Mouse (Mus musculus) heart, embryonic 11.5 days (tissue): ENCODE results near the gene Gm10134. TPM values are rescaled to one million over a fixed set of nuclear protein-coding genes. Genes with fewer than 3 reads are reported as not detected.

ENCODE experiments used
- ATAC-seq: fragments of 200-750 bp; cut with Nextera tagmentation; replicated peaks from 2 replicates; pipeline ENCODE4 v1.8.0; 2017; ENCODE audit warnings: moderate library complexity; ENCODE audit not compliant: insufficient number of reproducible peaks, low FRiP score, low TSS enrichment
- H3K27ac ChIP-seq: fragments of 300-500 bp; sonication (generic); 2 replicates; pipeline ENCODE4 v1.5.1; 2014; ENCODE audit warnings: mild to moderate bottlenecking, low read depth, low read length
- H3K27me3 ChIP-seq: fragments of 300-500 bp; sonication (generic); 2 replicates; pipeline ENCODE4 v1.6.1; 2014; ENCODE audit warnings: mild to moderate bottlenecking, low read length, mixed read lengths; ENCODE audit not compliant: control insufficient read depth, insufficient read depth
- H3K36me3 ChIP-seq: fragments of 300-500 bp; sonication (generic); 2 replicates; pipeline ENCODE4 v1.6.1; 2014; ENCODE audit warnings: mild to moderate bottlenecking, low read length, moderate library complexity, mixed read lengths; ENCODE audit not compliant: control insufficient read depth, insufficient read depth
- H3K4me1 ChIP-seq: fragments of 300-500 bp; sonication (generic); 2 replicates; pipeline ENCODE4 v1.6.1; 2014; ENCODE audit warnings: low read length; ENCODE audit not compliant: control insufficient read depth, insufficient read depth
- H3K4me2 ChIP-seq: fragments of 300-500 bp; sonication (generic); 2 replicates; pipeline ENCODE4 v1.6.1; 2014; ENCODE audit warnings: mild to moderate bottlenecking, moderate library complexity
- H3K4me3 ChIP-seq: fragments of 300-500 bp; sonication (generic); 2 replicates; pipeline ENCODE4 v1.5.1; 2014; ENCODE audit warnings: low read depth, low read length
- H3K9ac ChIP-seq: fragments of 300-500 bp; sonication (generic); 2 replicates; pipeline ENCODE4 v1.6.1; 2014; ENCODE audit warnings: mild to moderate bottlenecking, low read depth, low read length, moderate library complexity
- H3K9me3 ChIP-seq: fragments of 300-500 bp; sonication (generic); replicated peaks from 2 replicates; pipeline ENCODE4 v1.6.1; 2016; ENCODE audit warnings: low read length; ENCODE audit not compliant: control insufficient read depth
- WGBS: fragments of 180-500 bp; shearing (Covaris S2); extraction: QIAGEN DNeasy Blood & Tissue Kit; methylation state at CpG from one replicate; pipeline ENCODE4 v1.1.7; 2014; ENCODE audit not compliant: insufficient replicate concordance; 5-methylcytosine and 5-hydroxymethylcytosine counted together
- polyA plus RNA-seq: library from polyadenylated mRNA; unstranded; fragments of >200 nt; fragmentation: Nextera tagmentation; extraction: Ambion mirVana; gene quantifications from 2 replicates; pipeline ENCODE4 v1.2.1, GENCODE M21; 2014

Gm10134 gene
- polyA plus RNA-seq, 1 experiment from 2014 or later = not detected

DNA sequence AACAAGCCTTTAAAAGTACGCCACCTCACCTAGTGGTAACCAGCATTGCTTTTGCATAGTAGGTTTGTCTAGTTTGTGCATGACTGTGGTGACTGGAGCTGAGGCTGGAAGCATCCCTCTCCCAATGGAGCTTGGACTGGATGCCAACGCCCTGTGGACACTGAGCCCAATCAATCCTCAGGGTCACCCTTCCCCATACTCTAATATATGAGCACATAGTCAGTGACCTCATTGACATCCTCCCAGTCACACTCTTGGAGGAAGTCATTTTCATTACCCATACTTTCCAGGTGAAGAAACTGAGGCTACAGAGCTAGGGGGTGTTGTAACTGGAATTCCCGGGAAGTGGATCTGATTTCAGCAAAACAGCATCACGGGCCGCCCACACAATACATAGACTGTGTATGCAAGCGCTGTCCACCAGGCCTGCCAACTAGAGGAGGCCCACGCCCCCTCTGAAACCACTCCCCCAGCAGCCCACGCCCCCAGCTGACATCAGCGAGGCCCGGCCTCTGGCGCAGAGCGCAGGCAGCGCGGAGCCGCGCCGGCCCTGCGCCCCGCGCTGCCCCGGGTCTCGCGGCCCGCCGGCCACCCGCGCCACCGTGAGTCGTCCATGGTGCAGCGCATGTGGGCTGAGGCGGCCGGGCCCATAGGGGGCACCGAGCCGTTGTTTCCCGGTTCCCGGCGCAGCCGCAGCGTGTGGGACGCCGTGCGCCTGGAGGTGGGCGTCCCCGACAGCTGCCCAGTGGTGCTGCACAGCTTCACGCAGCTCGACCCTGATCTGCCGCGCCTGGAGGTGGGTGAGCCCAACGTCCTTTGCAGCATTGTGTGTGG, 27.3 kb downstream of the Gm10134 start:
- peak overlapping the region; percentile 72 for H3K4me3 ChIP-seq
- ATAC-seq = peak; percentile 88
- WGBS = 3% methylated on average over 49 of the region's 49 CpGs
- peak overlapping the region; percentile 84 for H3K4me2 ChIP-seq
- H3K27me3 ChIP-seq = no peaks in the 10 kb centered on the region
- no peaks in the 10 kb centered on the region for H3K36me3 ChIP-seq
- H3K4me1 ChIP-seq = peaks cover 43% of the 10 kb centered on the region
- H3K27ac ChIP-seq = peak overlapping the region; percentile 81; the same call in 1 of the 2 replicates
- H3K9ac ChIP-seq = peak overlapping the region; percentile 77
- H3K9me3 ChIP-seq = no peaks in the 10 kb centered on the region

DNA sequence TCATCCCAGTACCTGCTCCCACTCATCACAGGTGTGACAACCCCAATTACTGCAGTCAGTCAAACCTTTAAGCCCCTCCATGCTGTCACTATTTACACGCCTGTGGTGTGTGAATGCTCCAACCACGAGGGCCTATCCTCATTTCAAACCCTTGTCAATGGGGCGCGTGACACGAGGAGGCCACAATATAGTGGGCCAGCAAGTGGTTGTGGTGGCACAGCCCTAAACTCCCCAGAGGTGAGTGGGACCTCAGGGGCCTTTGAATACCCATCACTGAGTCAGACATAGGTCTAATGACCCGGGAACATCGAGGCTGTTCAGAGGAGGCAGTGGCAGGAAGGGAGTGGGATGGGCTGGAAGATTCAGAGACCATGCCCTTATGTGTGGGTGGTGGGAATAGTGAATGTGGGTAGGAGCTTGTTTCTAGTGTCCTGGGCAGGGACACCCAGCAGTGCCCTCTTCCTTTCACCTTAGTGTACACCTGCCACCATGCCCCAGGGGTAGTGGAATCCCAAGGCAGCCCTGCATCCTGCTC, 28.1 kb downstream of the Gm10134 start:
- Histone ChIP-seq H3K4me1 (peaks cover 48% of the 10 kb centered on the region), H3K9ac (peak overlapping the region; percentile 77), H3K4me3 (peak overlapping the region; percentile 72), H3K9me3 (no peaks in the 10 kb centered on the region), H3K27me3 (no peaks in the 10 kb centered on the region), H3K36me3 (no peaks in the 10 kb centered on the region), H3K27ac (peak overlapping the region; percentile 81), H3K4me2 (peak overlapping the region; percentile 84)
- no peak for ATAC-seq
- 63% methylated on average over 7 of the region's 7 CpGs for WGBS

DNA sequence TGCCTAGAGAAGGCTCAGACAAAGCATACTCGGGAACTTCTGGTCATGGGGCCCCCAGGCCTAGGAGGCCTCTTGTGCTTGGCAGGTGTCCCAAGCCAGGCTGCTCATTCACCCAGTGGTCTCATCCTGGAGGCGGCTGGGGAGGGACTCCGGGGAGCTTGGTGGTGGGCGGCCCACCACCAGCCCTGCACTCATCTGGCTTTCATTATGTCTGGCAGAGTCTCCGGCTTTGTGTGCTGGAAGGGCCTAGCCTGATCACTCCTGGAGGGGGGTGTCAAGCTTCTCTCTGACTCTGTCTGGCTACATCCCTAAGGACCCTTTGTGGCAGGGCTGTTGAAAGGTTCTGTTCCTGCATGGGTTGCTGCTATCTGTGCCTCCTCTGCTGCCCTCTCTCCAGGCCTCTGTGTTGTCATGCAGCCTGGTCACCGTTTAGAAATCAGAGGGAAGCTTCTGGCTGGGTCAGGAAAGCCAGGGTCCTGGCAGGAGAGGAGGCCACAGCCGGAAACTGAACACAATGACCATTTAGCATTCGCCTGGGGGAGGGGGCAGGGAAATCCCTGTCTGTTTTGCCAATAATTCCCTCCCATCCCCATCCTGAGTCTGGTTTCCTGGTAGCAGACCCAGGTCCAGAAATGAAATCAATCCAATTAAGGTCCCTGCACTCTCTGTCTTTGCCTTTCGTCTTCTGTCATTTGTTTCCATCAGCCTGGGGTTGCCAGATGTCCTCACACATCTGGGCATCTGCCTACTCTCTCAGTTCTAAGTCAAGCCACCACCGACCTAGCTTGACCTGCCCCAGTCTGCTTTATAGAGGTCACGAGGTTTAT, 28.8 kb downstream of the Gm10134 start:
- Histone ChIP-seq H3K36me3 (no peaks in the 10 kb centered on the region), H3K4me2 (peak overlapping the region; percentile 84), H3K27me3 (no peaks in the 10 kb centered on the region), H3K27ac (peak overlapping the region; percentile 81), H3K4me1 (peaks cover 55% of the 10 kb centered on the region), H3K9ac (peak overlapping the region; percentile 77), H3K4me3 (peak overlapping the region; percentile 72), H3K9me3 (no peaks in the 10 kb centered on the region)
- no peak for ATAC-seq
- WGBS = 33% methylated on average over 11 of the region's 11 CpGs

- H3K4me3 ChIP-seq = 0 out of 2 replicates have a peak overlapping the region, but pooled peaks have one; percentile 72
These were observed 29.3 kb downstream of the Gm10134 start for GRCm38 (mm10) chr2:28535263-28535540.

DNA sequence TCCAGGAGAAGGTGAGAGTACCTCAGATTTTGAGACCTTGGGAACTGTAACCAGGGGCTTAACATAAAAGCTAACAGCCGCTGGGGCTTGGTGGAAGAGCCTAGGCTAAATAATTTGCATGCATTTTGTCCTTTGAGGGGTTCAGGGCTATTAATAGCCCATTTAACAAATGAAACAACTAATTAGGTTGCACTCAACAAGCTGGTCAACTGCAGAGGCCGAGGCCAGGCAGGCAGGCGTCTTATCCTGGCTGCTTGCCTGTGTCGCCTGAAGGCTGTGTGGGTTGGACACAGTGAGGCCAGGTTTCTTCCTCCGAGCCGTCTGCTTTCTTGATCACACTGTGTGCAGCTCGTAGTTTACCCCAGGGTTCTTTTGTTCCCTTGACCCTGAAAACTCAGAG, 29.8 kb downstream of the Gm10134 start:
- peaks cover 60% of the 10 kb centered on the region for H3K4me1 ChIP-seq

More at GRCm38 (mm10) chr2:28535263-28535540, 29.3 kb downstream of the Gm10134 start:
- Histone ChIP-seq H3K4me1 (peaks cover 60% of the 10 kb centered on the region), H3K9me3 (no peaks in the 10 kb centered on the region), H3K9ac (peak overlapping the region; percentile 12; the same call in 1 of the 2 replicates), H3K4me2 (peak overlapping the region; percentile 84), H3K27ac (peak overlapping the region; percentile 81), H3K27me3 (no peaks in the 10 kb centered on the region), H3K36me3 (no peaks in the 10 kb centered on the region)
- no peak for ATAC-seq
- WGBS = 44% methylated on average over 4 of the region's 4 CpGs

GRCm38 (mm10) chr2:28536166-28536565, 30.3 kb downstream of the Gm10134 start:
- Histone ChIP-seq H3K9me3 (no peaks in the 10 kb centered on the region), H3K36me3 (no peaks in the 10 kb centered on the region), H3K4me3 (0 out of 2 replicates have a peak overlapping the region, but pooled peaks have one; percentile 3), H3K27ac (peak overlapping the region; percentile 35; the same call in 1 of the 2 replicates), H3K9ac (no peak overlapping the region), H3K4me1 (peaks cover 60% of the 10 kb centered on the region), H3K4me2 (0 out of 2 replicates have a peak overlapping the region, but pooled peaks have one; percentile 84), H3K27me3 (no peaks in the 10 kb centered on the region)
- no peak for ATAC-seq
- 49% methylated on average over 4 of the region's 4 CpGs for WGBS

More for the DNA sequence above, 29.8 kb downstream of the Gm10134 start:
- 51% methylated on average over 7 of the region's 7 CpGs for WGBS
- Histone ChIP-seq H3K27me3 (no peaks in the 10 kb centered on the region), H3K9me3 (no peaks in the 10 kb centered on the region), H3K4me3 (0 out of 2 replicates have a peak overlapping the region, but pooled peaks have one; percentile 3), H3K4me2 (peak overlapping the region; percentile 84; the same call in 1 of the 2 replicates), H3K27ac (peak overlapping the region; percentile 35; the same call in 1 of the 2 replicates), H3K9ac (peak overlapping the region; percentile 12; the same call in 1 of the 2 replicates), H3K36me3 (no peaks in the 10 kb centered on the region)
- no peak for ATAC-seq

DNA sequence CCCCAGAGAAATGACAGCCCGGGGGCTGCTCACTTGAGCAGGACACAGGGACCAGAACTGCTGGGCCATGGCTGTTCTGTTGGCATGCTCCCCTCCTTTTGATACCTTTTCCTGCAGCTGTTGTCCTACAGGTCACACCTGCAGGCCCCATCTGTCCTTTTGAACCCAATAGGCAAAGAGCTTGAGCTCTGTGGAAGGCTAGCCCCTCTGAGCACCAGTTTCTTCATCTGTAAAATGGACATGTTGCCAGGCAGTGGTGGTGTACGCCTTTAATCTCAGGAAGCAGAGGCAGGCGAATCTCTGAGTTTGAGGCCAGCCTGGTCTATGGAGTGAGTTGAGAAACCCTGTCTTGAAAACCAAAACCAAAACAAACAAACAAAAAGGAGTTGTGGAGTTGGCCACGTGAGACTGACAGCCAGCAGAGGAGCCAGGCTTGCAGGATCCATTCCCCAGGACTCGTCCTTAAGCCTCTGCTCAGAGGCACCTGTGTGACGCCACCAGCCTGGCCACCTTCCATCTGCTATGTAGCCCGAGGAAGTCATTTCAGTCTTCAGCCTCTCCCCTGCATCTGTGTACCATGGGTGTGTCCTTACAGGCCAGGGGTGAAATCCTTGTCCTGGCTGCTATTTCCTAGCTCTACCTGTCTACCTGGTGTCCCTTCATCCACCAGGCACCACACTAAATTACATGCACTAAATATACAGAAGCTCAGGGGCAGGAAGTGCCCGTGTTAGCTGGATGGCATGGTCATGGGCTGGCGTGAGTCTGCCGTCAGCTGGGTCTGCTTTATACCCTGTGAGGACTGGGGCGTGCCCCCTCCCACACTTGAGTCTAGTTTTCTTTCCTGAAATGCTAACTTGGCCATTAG, 31.1 kb downstream of the Gm10134 start:
- WGBS = 77% methylated on average over 11 of the region's 11 CpGs
- Histone ChIP-seq H3K4me3 (no peak overlapping the region), H3K27me3 (no peaks in the 10 kb centered on the region), H3K9me3 (no peaks in the 10 kb centered on the region), H3K36me3 (no peaks in the 10 kb centered on the region; the same call in 1 of the 2 replicates), H3K4me2 (no peak overlapping the region), H3K9ac (no peak overlapping the region), H3K27ac (no peak overlapping the region), H3K4me1 (peaks cover 57% of the 10 kb centered on the region)
- ATAC-seq = no peak

- ATAC-seq = no peak
- Histone ChIP-seq H3K4me2 (no peak overlapping the region), H3K4me1 (peaks cover 51% of the 10 kb centered on the region), H3K9me3 (no peaks in the 10 kb centered on the region), H3K27ac (no peak overlapping the region), H3K9ac (no peak overlapping the region), H3K4me3 (no peak overlapping the region), H3K27me3 (no peaks in the 10 kb centered on the region), H3K36me3 (peaks cover 5% of the 10 kb centered on the region)
- 51% methylated on average over 4 of the region's 4 CpGs for WGBS
These were observed 31.7 kb downstream of the Gm10134 start for GRCm38 (mm10) chr2:28537634-28537920.
